Mouse (Mus musculus) heart, postnatal 10 days (tissue): ENCODE results near the gene Tm2d1. TPM values are rescaled to one million over a fixed set of nuclear protein-coding genes. Genes with fewer than 3 reads are reported as not detected.
"Not testable (repeated sequence)": the region's sequence is repeated elsewhere in the genome, so short reads cannot be mapped to it uniquely, and the experiment has no call there.

ENCODE experiments used
- DNase-seq, 2 experiments: peaks; one replicate each; pipeline ENCODE4 v3.0.0; 2021
- intact Hi-C: fragments of 180-260 bp; cut with DNase I; formaldehyde crosslinking; loops from one replicate; pipeline ENCODE4 v1.15.1; 2025
- total RNA-seq, 2 experiments: library from RNA; stranded (reverse); gene quantifications; 2 replicates each; pipeline ENCODE4 v1.2.3; 2021

The Tm2d1 gene
- total RNA-seq: 10 to 100 TPM; 44.0 to 44.7 TPM

- DNase-seq: peak; percentile 87 to 91
- intact Hi-C loops: loop anchor here (5.0 kb wide), 1 partner anchor 631 kb away; no protein-coding TSS in a partner anchor
Observed at GRCm38 (mm10) chr4:98382716-98383424, at the start of gene Tm2d1. Gene Tm2d1, minus strand, starts transcription at chr4:98383306.

- peak; percentile 56 for DNase-seq
- intact Hi-C loops: no loop called here
Observed at GRCm38 (mm10) chr4:98428371-98428770, 45.3 kb upstream of the Tm2d1 start.

- intact Hi-C loops, DNase-seq: not testable (repeated sequence)
Observed at GRCm38 (mm10) chr4:98415150-98415549, 32.0 kb upstream of the Tm2d1 start.

- no peak for DNase-seq
- intact Hi-C loops: no loop called here
Observed at GRCm38 (mm10) chr4:98408455-98408854, 25.3 kb upstream of the Tm2d1 start.

- no peak for DNase-seq
- intact Hi-C loops: no loop called here
Observed at GRCm38 (mm10) chr4:98404412-98404811, 21.3 kb upstream of the Tm2d1 start.

GRCm38 (mm10) chr4:98403492-98403891 is 20.4 kb upstream of the Tm2d1 start:
- DNase-seq: no peak
- intact Hi-C loops: no loop called here

- DNase-seq: no peak
- intact Hi-C loops: no loop called here
Observed at GRCm38 (mm10) chr4:98401584-98401962, 18.5 kb upstream of the Tm2d1 start.

GRCm38 (mm10) chr4:98400926-98401583 is 17.9 kb upstream of the Tm2d1 start:
- DNase-seq: peak in 1 of 2 experiments; percentile 10
- intact Hi-C loops: no loop called here

- peak; percentile 56 to 67 for DNase-seq
- intact Hi-C loops: no loop called here
Observed at GRCm38 (mm10) chr4:98395690-98396437, 12.8 kb upstream of the Tm2d1 start, which contains the start of gene Patj. Gene Patj, plus strand, starts transcription at chr4:98395785.

- intact Hi-C loops: no loop called here
- no peak for DNase-seq
Observed at GRCm38 (mm10) chr4:98395346-98395689, 12.2 kb upstream of the Tm2d1 start.

GRCm38 (mm10) chr4:98385036-98385435 is 1.9 kb upstream of the Tm2d1 start:
- DNase-seq: no peak
- intact Hi-C loops: no loop called here

- intact Hi-C loops: no loop called here
- no peak for DNase-seq
Observed at GRCm38 (mm10) chr4:98376943-98377342, 6.2 kb downstream of the Tm2d1 start.

GRCm38 (mm10) chr4:98375401-98375800 is 7.7 kb downstream of the Tm2d1 start:
- intact Hi-C loops: no loop called here
- peak in 1 of 2 experiments; percentile 15 for DNase-seq

- intact Hi-C loops: no loop called here
- DNase-seq: no peak
Observed at GRCm38 (mm10) chr4:98358034-98358809, 24.9 kb downstream of the Tm2d1 start.

- intact Hi-C loops: no loop called here
- no peak for DNase-seq
Observed at GRCm38 (mm10) chr4:98348580-98348979, 34.5 kb downstream of the Tm2d1 start.

- intact Hi-C loops: no loop called here
- DNase-seq: no peak
Observed at GRCm38 (mm10) chr4:98345783-98346182, 37.3 kb downstream of the Tm2d1 start.

GRCm38 (mm10) chr4:98339992-98340564 is 43.0 kb downstream of the Tm2d1 start:
- peak in 1 of 2 experiments; percentile 23 for DNase-seq
- intact Hi-C loops: no loop called here

GRCm38 (mm10) chr4:98338636-98339630 is 44.2 kb downstream of the Tm2d1 start:
- DNase-seq: no peak
- intact Hi-C loops: no loop called here

GRCm38 (mm10) chr4:98337197-98337596 is 45.9 kb downstream of the Tm2d1 start:
- intact Hi-C loops: no loop called here

More at GRCm38 (mm10) chr4:98337197-98337596, 45.9 kb downstream of the Tm2d1 start:
- DNase-seq: no peak
